Mouse (Mus musculus): ENCODE data around the gene Pth1r. TPM values are rescaled to one million over a fixed set of nuclear protein-coding genes. Genes with fewer than 3 reads are reported as not detected.

Gene Pth1r
- polyA plus RNA-seq (2014; fragmentation: Nextera tagmentation; extraction: Ambion mirVana) = 4.0 and 4.7 TPM in 2 replicates

GRCm38 (mm10) chr9:110746961-110747360, at the start of gene Pth1r:
Gene Pth1r, minus strand, starts transcription at chr9:110747145.
- H3K4me3 ChIP-seq (ENCODE audit: low read depth, low read length) = no peak within 1 kb of the TSS
- no peak within 1 kb of the TSS for H3K4me2 ChIP-seq (ENCODE audit: low read length)
- no peaks in the 10 kb centered on the region for H3K9me3 ChIP-seq (replicated peaks; ENCODE audit: control insufficient read depth, low read length)
- 60% methylated on average over 7 of the region's 7 CpGs for WGBS
- H3K27me3 ChIP-seq (replicated peaks; ENCODE audit: control insufficient read depth, insufficient read depth, low read length) = peaks cover 22% of the 10 kb centered on the region
- H3K4me1 ChIP-seq (ENCODE audit: control insufficient read depth, insufficient read depth, low read length) = peaks cover 1% of the 10 kb centered on the region; the same call in 1 of the 2 replicates
- no peak within 1 kb of the TSS for H3K9ac ChIP-seq (ENCODE audit: low read length)
- ATAC-seq (no peak), DNase-seq (ENCODE audit: low spot score) (no peak)
- H3K27ac ChIP-seq (ENCODE audit: low read depth, low read length) = no peak within 1 kb of the TSS
- no peaks in the 10 kb centered on the region for H3K36me3 ChIP-seq (ENCODE audit: control insufficient read depth, insufficient read depth, low read length)

GRCm38 (mm10) chr9:110790462-110790861, 43.5 kb upstream of the Pth1r start:
- DNase-seq (ENCODE audit: low spot score) (no peak), ATAC-seq (no peak)
- no peaks in the 10 kb centered on the region for H3K4me1 ChIP-seq (ENCODE audit: control insufficient read depth, insufficient read depth, low read length)
- H3K27ac ChIP-seq (ENCODE audit: low read depth, low read length) = no peak overlapping the region
- H3K9me3 ChIP-seq (replicated peaks; ENCODE audit: control insufficient read depth, low read length) = no peaks in the 10 kb centered on the region
- no peak overlapping the region for H3K4me2 ChIP-seq (ENCODE audit: low read length)
- no peaks in the 10 kb centered on the region for H3K27me3 ChIP-seq (replicated peaks; ENCODE audit: control insufficient read depth, insufficient read depth, low read length)
- H3K9ac ChIP-seq (ENCODE audit: low read length) = no peak overlapping the region
- WGBS = 78% methylated on average over 4 of the region's 4 CpGs
- no peak overlapping the region for H3K4me3 ChIP-seq (ENCODE audit: low read depth, low read length)
- H3K36me3 ChIP-seq (ENCODE audit: control insufficient read depth, insufficient read depth, low read length) = no peaks in the 10 kb centered on the region

- DNase-seq (ENCODE audit: low spot score) (no peak), ATAC-seq (no peak)
- Histone ChIP-seq H3K9ac (ENCODE audit: low read length) (no peak overlapping the region), H3K27ac (ENCODE audit: low read depth, low read length) (no peak overlapping the region), H3K4me3 (ENCODE audit: low read depth, low read length) (no peak overlapping the region), H3K4me2 (ENCODE audit: low read length) (no peak overlapping the region), H3K36me3 (ENCODE audit: control insufficient read depth, insufficient read depth, low read length) (no peaks in the 10 kb centered on the region), H3K27me3 (replicated peaks; ENCODE audit: control insufficient read depth, insufficient read depth, low read length) (no peaks in the 10 kb centered on the region), H3K9me3 (replicated peaks; ENCODE audit: control insufficient read depth, low read length) (no peaks in the 10 kb centered on the region), H3K4me1 (ENCODE audit: control insufficient read depth, insufficient read depth, low read length) (no peaks in the 10 kb centered on the region)
- WGBS = 88% methylated on average over 3 of the region's 3 CpGs
Measured at GRCm38 (mm10) chr9:110788169-110788568, 41.2 kb upstream of the Pth1r start.

GRCm38 (mm10) chr9:110783611-110784010, 36.7 kb upstream of the Pth1r start:
- Histone ChIP-seq H3K27me3 (replicated peaks; ENCODE audit: control insufficient read depth, insufficient read depth, low read length) (0 out of 2 replicates have a peak, but pooled peaks cover 5% of the 10 kb centered on the region), H3K9me3 (replicated peaks; ENCODE audit: control insufficient read depth, low read length) (no peaks in the 10 kb centered on the region), H3K4me1 (ENCODE audit: control insufficient read depth, insufficient read depth, low read length) (peaks cover 3% of the 10 kb centered on the region; the same call in 1 of the 2 replicates), H3K4me2 (ENCODE audit: low read length) (no peak overlapping the region), H3K36me3 (ENCODE audit: control insufficient read depth, insufficient read depth, low read length) (no peaks in the 10 kb centered on the region), H3K4me3 (ENCODE audit: low read depth, low read length) (no peak overlapping the region), H3K9ac (ENCODE audit: low read length) (no peak overlapping the region), H3K27ac (ENCODE audit: low read depth, low read length) (no peak overlapping the region)
- ATAC-seq (no peak), DNase-seq (ENCODE audit: low spot score) (no peak)
- WGBS = 66% methylated on average over 1 of the region's 1 CpGs

GRCm38 (mm10) chr9:110781731-110782130, 34.8 kb upstream of the Pth1r start:
- peak overlapping the region; percentile 55; the same call in 1 of the 2 replicates for H3K27ac ChIP-seq (ENCODE audit: low read depth, low read length)
- H3K9me3 ChIP-seq (replicated peaks; ENCODE audit: control insufficient read depth, low read length) = no peaks in the 10 kb centered on the region
- ATAC-seq (peak; percentile 74), DNase-seq (ENCODE audit: low spot score) (peak; percentile 77)
- H3K4me2 ChIP-seq (ENCODE audit: low read length) = peak overlapping the region; percentile 71
- no peaks in the 10 kb centered on the region for H3K36me3 ChIP-seq (ENCODE audit: control insufficient read depth, insufficient read depth, low read length)
- peak overlapping the region; percentile 37 for H3K4me3 ChIP-seq (ENCODE audit: low read depth, low read length)
- peak overlapping the region; percentile 71 for H3K9ac ChIP-seq (ENCODE audit: low read length)
- 0 out of 2 replicates have a peak, but pooled peaks cover 5% of the 10 kb centered on the region for H3K27me3 ChIP-seq (replicated peaks; ENCODE audit: control insufficient read depth, insufficient read depth, low read length)
- H3K4me1 ChIP-seq (ENCODE audit: control insufficient read depth, insufficient read depth, low read length) = peaks cover 3% of the 10 kb centered on the region; the same call in 1 of the 2 replicates
- 1% methylated on average over 23 of the region's 23 CpGs for WGBS

- ATAC-seq = peak; percentile 98
- Histone ChIP-seq H3K9ac (ENCODE audit: low read length) (peak overlapping the region; percentile 71), H3K4me2 (ENCODE audit: low read length) (peak overlapping the region; percentile 71), H3K36me3 (ENCODE audit: control insufficient read depth, insufficient read depth, low read length) (no peaks in the 10 kb centered on the region), H3K4me3 (ENCODE audit: low read depth, low read length) (peak overlapping the region; percentile 37), H3K9me3 (replicated peaks; ENCODE audit: control insufficient read depth, low read length) (no peaks in the 10 kb centered on the region), H3K27ac (ENCODE audit: low read depth, low read length) (peak overlapping the region; percentile 55; the same call in 1 of the 2 replicates), H3K4me1 (ENCODE audit: control insufficient read depth, insufficient read depth, low read length) (peaks cover 3% of the 10 kb centered on the region; the same call in 1 of the 2 replicates), H3K27me3 (replicated peaks; ENCODE audit: control insufficient read depth, insufficient read depth, low read length) (0 out of 2 replicates have a peak, but pooled peaks cover 5% of the 10 kb centered on the region)
- under 1% methylated on average over 37 of the region's 43 CpGs for WGBS
- DNase-seq (ENCODE audit: low spot score) = peak; percentile 93
Measured at GRCm38 (mm10) chr9:110781256-110781721, 34.3 kb upstream of the Pth1r start.

- no peaks in the 10 kb centered on the region for H3K9me3 ChIP-seq (replicated peaks; ENCODE audit: control insufficient read depth, low read length)
- no peak for DNase-seq (ENCODE audit: low spot score)
- H3K36me3 ChIP-seq (ENCODE audit: control insufficient read depth, insufficient read depth, low read length) = no peaks in the 10 kb centered on the region
- H3K9ac ChIP-seq (ENCODE audit: low read length) = no peak overlapping the region
- H3K4me2 ChIP-seq (ENCODE audit: low read length) = no peak overlapping the region
- ATAC-seq = no peak
- no peak overlapping the region for H3K4me3 ChIP-seq (ENCODE audit: low read depth, low read length)
- peaks cover 3% of the 10 kb centered on the region; the same call in 1 of the 2 replicates for H3K4me1 ChIP-seq (ENCODE audit: control insufficient read depth, insufficient read depth, low read length)
- H3K27me3 ChIP-seq (replicated peaks; ENCODE audit: control insufficient read depth, insufficient read depth, low read length) = 0 out of 2 replicates have a peak, but pooled peaks cover 5% of the 10 kb centered on the region
- H3K27ac ChIP-seq (ENCODE audit: low read depth, low read length) = no peak overlapping the region
- WGBS = 62% methylated on average over 5 of the region's 5 CpGs
Measured at GRCm38 (mm10) chr9:110779242-110779913, 32.4 kb upstream of the Pth1r start.

GRCm38 (mm10) chr9:110778559-110778958, 31.6 kb upstream of the Pth1r start:
- no peak overlapping the region for H3K9ac ChIP-seq (ENCODE audit: low read length)
- peaks cover 3% of the 10 kb centered on the region; the same call in 1 of the 2 replicates for H3K4me1 ChIP-seq (ENCODE audit: control insufficient read depth, insufficient read depth, low read length)
- H3K36me3 ChIP-seq (ENCODE audit: control insufficient read depth, insufficient read depth, low read length) = no peaks in the 10 kb centered on the region
- H3K27ac ChIP-seq (ENCODE audit: low read depth, low read length) = no peak overlapping the region
- ATAC-seq (no peak), DNase-seq (ENCODE audit: low spot score) (no peak)
- 0 out of 2 replicates have a peak, but pooled peaks cover 5% of the 10 kb centered on the region for H3K27me3 ChIP-seq (replicated peaks; ENCODE audit: control insufficient read depth, insufficient read depth, low read length)
- H3K4me3 ChIP-seq (ENCODE audit: low read depth, low read length) = no peak overlapping the region
- WGBS = 84% methylated on average over 7 of the region's 7 CpGs
- no peak overlapping the region for H3K4me2 ChIP-seq (ENCODE audit: low read length)
- H3K9me3 ChIP-seq (replicated peaks; ENCODE audit: control insufficient read depth, low read length) = no peaks in the 10 kb centered on the region

GRCm38 (mm10) chr9:110778100-110778499, 31.2 kb upstream of the Pth1r start:
- 70% methylated on average over 1 of the region's 1 CpGs for WGBS
- ATAC-seq (no peak), DNase-seq (ENCODE audit: low spot score) (no peak)
- H3K4me2 ChIP-seq (ENCODE audit: low read length) = no peak overlapping the region
- 0 out of 2 replicates have a peak, but pooled peaks cover 5% of the 10 kb centered on the region for H3K27me3 ChIP-seq (replicated peaks; ENCODE audit: control insufficient read depth, insufficient read depth, low read length)
- H3K4me3 ChIP-seq (ENCODE audit: low read depth, low read length) = no peak overlapping the region
- no peak overlapping the region for H3K27ac ChIP-seq (ENCODE audit: low read depth, low read length)
- H3K9ac ChIP-seq (ENCODE audit: low read length) = no peak overlapping the region
- H3K36me3 ChIP-seq (ENCODE audit: control insufficient read depth, insufficient read depth, low read length) = no peaks in the 10 kb centered on the region
- H3K4me1 ChIP-seq (ENCODE audit: control insufficient read depth, insufficient read depth, low read length) = peaks cover 3% of the 10 kb centered on the region; the same call in 1 of the 2 replicates
- H3K9me3 ChIP-seq (replicated peaks; ENCODE audit: control insufficient read depth, low read length) = no peaks in the 10 kb centered on the region
